Mouse (Mus musculus) right cerebral cortex, postnatal 36 days (tissue): ENCODE data around the gene Acot13.
"Not testable (repeated sequence)": the region's sequence is repeated elsewhere in the genome, so short reads cannot be mapped to it uniquely, and the experiment has no call there.

Experiments
- DNase-seq, 2 experiments: peaks; one replicate each; pipeline ENCODE4 v3.0.0; 2022; ENCODE audit warnings: low spot score in 2 of 2, mixed read lengths in 1 of 2

Acot13 gene

GRCm38 (mm10) chr13:24786014-24786490 is 45.3 kb downstream of the Acot13 start:
- DNase-seq, result peak in 1 of 2 experiments; percentile 29

GRCm38 (mm10) chr13:24781916-24782315 is 49.4 kb downstream of the Acot13 start:
- no peak for DNase-seq

- DNase-seq, result no peak
Observed at GRCm38 (mm10) chr13:24778706-24779380, 52.5 kb downstream of the Acot13 start.

- no peak for DNase-seq
Observed at GRCm38 (mm10) chr13:24778026-24778425, 53.3 kb downstream of the Acot13 start.

- peak in 1 of 2 experiments; percentile 23 for DNase-seq
Observed at GRCm38 (mm10) chr13:24776146-24776844, 55.0 kb downstream of the Acot13 start.

GRCm38 (mm10) chr13:24771482-24771881 is 59.9 kb downstream of the Acot13 start:
- DNase-seq, result not testable (repeated sequence)
